Mouse (Mus musculus) ES-CJ7 (cell line): ENCODE measurements around the gene Olfr551.

Experiments used
- DNase-seq: peaks from one replicate; pipeline ENCODE4 v3.0.0; 2011; ENCODE audit warnings: low read depth, low spot score

The Olfr551 gene

GRCm38 (mm10) chr7:102591786-102592185 lies at the start of gene Olfr551:
Gene Olfr551 (minus strand): TSS chr7:102591886.
- no peak for DNase-seq

GRCm38 (mm10) chr7:102638132-102638531 lies 46.4 kb upstream of the Olfr551 start, which contains the start of gene Olfr554:
Gene Olfr554 (plus strand): TSS chr7:102638432.
- no peak for DNase-seq

- peak; percentile 30 for DNase-seq
Measured at GRCm38 (mm10) chr7:102636665-102637064, 45.0 kb upstream of the Olfr551 start.

GRCm38 (mm10) chr7:102620368-102620767 lies 28.7 kb upstream of the Olfr551 start:
- DNase-seq = peak; percentile 33

GRCm38 (mm10) chr7:102619608-102620007 lies 27.9 kb upstream of the Olfr551 start:
- DNase-seq = no peak

GRCm38 (mm10) chr7:102618118-102618517 lies 26.4 kb upstream of the Olfr551 start, which contains the start of gene Olfr553:
Gene Olfr553 (minus strand): TSS chr7:102618218.
- no peak for DNase-seq

- DNase-seq = no peak
Measured at GRCm38 (mm10) chr7:102597378-102598031, 5.8 kb upstream of the Olfr551 start, which contains the start of gene Olfr552. Gene Olfr552 (plus strand): TSS chr7:102597770.

- no peak for DNase-seq
Measured at GRCm38 (mm10) chr7:102575998-102576397, 15.7 kb downstream of the Olfr551 start.

GRCm38 (mm10) chr7:102573174-102573830 lies 18.4 kb downstream of the Olfr551 start:
- DNase-seq = no peak

GRCm38 (mm10) chr7:102571142-102571541 lies 20.5 kb downstream of the Olfr551 start, which contains the start of gene Olfr550:
Gene Olfr550 (plus strand): TSS chr7:102571442.
- no peak for DNase-seq

GRCm38 (mm10) chr7:102566219-102566618 lies 25.5 kb downstream of the Olfr551 start:
- no peak for DNase-seq

GRCm38 (mm10) chr7:102564999-102565997 lies 26.4 kb downstream of the Olfr551 start, which contains the start of gene Trim21:
Gene Trim21 (minus strand): TSS chr7:102565486.
- peak; percentile 59 for DNase-seq

- no peak for DNase-seq
Measured at GRCm38 (mm10) chr7:102553279-102553678, 38.4 kb downstream of the Olfr551 start.

GRCm38 (mm10) chr7:102549570-102549969 lies 42.1 kb downstream of the Olfr551 start, which contains the start of gene Olfr549:
Gene Olfr549 (plus strand): TSS chr7:102549870.
- DNase-seq = no peak

- DNase-seq = peak; percentile 17
Measured at GRCm38 (mm10) chr7:102541251-102541650, 50.4 kb downstream of the Olfr551 start.

GRCm38 (mm10) chr7:102540596-102540995 lies 51.1 kb downstream of the Olfr551 start, which contains the start of gene Olfr548-ps1:
Gene Olfr548-ps1 (plus strand): TSS chr7:102540896.
- no peak for DNase-seq

GRCm38 (mm10) chr7:102534449-102534848 lies 57.2 kb downstream of the Olfr551 start, which contains the start of gene Olfr547:
Gene Olfr547 (plus strand): TSS chr7:102534749.
- DNase-seq = no peak
